Mouse (Mus musculus) skeletal muscle tissue, adult 2 months (tissue): ENCODE data around the gene Pla2g15.
A peak's percentile ranks its signal among the peaks of the same experiment; 100 is the strongest.
"Not testable (repeated sequence)": the region's sequence is repeated elsewhere in the genome, so short reads cannot be mapped to it uniquely, and the experiment has no call there.

Source experiments
- DNase-seq: peaks from one replicate; pipeline ENCODE4 v3.0.0-alpha.2; 2012; ENCODE audit warnings: low read depth, low spot score

The Pla2g15 gene

DNA sequence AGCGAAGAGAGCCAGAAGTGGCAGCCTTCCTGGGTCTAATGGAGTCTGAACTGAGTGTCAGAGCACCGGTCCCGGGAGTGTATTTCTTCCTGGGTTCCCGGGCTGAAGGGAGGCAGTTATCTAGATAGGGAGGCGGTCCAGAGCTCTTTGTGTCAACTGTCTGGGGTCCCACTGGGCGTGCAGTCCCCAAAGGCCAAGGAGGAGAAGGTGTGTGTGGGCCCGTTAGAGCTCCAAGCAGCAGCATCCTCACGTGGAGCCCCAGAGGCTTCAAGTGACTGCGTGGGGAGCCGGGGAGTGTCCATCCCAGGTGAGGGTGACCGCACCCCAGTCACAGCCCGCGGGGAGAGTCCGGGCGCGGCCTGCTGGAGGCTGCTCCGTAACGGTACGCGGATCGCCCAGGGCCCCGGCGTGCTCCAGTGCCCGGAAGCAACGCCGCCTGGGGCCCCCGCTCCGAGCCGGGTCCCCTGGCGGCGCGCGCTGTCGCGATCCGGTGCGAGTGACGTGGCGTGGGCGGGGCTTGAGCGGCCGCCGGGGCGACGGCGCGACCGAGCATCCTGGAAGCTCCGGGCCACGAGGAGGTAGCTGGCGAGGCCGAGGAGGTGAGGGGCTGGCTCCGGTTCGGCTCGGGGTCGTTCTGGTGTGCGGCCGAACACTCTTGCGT is 18.3 kb downstream of the Pla2g15 start, which contains the start of gene Slc7a6:
Slc7a6 (plus strand) TSS at position 502 of the 661 bp plus-strand sequence.
- no peak for DNase-seq

DNA sequence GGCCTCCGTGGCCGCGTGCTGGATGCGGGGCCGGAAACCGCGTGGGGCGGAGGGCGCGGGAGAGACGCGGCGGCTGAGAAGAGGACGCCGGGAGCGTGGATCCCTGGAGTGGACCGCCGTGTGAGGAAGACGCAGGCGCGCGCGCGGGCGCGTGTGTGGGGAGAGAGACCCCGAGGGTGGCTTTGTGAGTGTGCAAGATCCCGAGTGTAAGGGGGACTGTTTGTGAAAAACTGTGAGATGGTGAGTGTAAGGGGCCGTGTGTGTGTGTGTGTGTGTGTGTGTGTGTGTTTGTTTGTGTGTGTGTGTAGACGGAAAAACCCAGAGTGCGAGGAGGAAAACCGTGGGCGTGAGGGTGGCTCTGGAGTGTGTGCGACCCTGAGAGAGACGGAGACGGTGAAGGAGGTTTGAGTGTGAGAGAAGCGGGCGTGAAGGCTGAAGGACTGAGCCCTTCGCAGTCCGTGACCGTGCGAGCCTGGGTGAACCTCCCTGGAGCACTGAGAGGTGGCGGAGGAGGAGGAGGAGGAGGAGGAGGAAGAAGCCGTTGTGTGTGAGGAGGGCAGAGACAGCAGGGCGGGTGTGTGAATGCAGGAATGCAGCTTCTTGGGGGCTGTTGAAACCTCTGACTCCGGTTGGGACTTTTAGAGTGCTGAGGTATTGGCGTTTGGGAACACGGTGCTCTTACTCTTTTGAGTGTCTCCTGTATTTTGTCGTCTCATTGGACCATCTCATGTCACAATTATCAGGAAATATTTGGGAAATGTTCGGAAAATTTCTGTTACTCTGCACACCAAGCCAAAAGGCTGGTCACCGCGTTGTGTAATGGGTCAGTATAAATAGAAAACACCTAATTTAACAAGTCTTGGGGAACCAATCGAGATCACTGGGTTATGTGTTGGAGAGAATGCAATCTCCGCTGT is 19.1 kb downstream of the Pla2g15 start:
- no peak for DNase-seq

DNA sequence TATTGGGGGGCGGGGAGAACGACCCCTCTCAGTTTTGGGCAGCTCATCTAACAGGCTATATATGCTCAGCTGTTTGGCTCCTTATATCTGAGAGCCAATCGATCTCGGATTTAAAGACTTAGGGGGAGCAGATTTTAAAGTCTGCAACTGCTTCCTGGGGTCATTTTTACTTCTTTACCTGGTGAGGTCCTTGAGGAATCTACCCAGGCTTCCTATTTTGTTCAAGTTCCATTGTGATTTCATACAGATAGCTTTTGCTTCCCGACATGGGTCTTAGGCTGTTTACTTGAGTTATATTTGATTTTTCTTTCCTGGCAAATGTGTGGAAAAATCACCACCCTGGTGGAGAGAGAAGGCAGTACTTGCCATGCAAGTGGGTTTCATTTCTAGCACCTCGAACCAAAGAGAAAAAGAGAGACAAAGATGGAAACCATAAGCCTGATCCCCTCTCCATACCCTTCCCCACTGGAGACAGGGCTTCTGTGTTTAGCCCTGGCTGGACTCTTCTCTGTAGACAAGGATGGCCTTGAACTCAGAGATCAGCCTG is 19.8 kb downstream of the Pla2g15 start:
- no peak for DNase-seq

DNA sequence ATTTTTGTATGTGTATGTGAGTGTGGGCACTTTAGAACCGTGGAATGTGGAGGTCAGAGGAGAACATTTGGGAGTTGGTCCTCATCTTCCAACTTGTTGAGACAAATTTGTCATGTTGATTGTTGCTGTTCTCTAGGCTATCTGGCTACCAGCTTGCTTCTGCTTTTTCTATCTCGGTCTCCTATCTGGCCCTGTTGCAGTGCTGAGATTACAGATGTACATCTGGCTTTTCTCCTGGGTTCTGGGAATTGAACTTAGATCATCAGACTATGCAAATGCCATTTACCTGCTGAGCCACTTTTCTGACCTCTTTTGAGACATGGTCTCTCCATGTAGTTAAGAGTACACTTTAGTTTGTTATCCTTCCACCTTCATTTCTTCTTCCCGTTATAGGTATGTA is 23.4 kb downstream of the Pla2g15 start:
- no peak for DNase-seq

DNA sequence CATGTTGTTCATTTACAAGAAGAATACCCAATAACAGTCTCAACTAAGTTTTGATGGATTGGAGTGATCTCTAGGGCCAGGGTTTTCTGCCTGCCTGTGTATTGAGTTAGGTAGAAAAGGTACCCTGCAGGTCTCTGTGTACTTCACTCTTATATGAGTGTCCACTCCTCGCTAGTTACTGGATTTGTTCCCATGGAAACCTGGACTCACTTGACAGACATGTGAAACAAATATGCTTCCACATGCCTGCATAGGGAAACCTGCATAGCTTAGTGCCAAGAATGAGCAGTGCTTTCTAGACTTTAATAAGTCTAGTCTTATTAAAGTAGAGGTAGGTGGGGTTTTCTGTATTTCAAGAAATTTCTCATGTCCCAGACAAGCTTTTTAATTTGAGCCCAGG is 26.7 kb downstream of the Pla2g15 start:
- no peak for DNase-seq

DNA sequence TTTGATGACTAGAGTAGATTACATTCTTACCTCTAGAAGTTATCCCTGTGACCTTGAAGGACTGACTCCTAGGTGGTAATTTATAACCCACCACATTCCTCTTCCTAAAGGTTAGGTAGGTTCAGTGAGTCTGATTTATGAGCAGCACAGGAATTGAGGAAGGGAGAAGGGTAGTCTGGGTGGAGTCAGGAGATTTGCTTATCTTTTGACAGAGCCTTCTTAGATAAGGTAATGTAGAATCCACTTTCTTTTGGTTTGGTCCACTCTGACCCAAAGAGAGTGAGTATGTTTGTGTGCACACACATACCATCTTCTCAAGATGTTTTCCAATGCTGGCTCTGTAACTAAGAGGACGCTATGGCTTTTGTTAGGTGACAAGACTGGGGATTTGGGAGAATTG is 27.4 kb downstream of the Pla2g15 start:
- DNase-seq: no peak

DNA sequence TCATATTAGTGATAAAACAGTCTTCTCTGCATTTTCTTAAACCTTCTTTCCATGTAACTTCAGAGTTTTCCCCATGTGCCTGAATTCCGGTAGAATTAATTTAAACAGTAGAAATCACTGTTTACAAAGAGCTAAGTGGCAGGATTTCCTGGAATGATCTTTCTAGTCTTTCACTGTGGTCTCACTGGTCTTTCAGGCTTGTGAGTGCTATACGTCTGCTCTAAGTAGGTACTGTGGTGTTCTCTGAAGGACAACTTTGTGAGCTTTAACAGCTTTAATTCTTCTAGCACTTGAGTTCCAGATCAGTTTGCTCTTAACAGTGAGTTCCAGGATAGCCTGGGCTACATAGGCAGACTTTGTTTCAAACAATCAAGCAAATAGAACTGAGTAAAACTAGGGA is 28.2 kb downstream of the Pla2g15 start:
- no peak for DNase-seq

DNA sequence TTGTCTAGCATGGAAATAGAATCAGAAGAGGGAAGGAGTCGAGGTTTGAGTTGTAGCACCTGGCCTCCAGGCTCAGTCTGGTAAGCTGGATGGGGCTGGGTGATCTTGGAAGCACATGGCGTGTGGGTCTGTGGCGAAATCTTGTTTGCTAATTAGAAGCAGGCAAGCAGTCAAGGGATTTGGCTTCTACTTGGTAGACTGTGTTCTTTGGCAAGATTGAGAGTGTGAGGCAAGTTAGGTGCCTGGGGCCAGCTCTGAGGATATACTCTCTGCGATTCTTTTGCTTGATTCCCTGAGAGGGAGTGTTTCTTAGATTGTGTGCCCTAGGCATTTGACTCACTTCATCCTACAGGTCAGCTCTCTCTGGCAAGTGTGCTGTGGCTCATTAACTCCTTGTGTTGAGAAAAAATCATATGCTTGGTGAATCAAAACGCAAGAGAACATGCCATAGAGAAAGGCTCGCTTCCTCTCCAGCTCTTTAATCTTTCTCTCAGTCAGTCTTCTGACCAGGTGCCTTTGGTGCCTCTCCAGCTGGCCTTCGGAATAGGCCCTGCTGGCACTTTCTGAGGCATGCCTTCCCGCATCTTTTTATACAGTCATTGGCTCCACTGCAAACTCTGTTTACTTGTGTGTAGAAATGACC is 35.5 kb downstream of the Pla2g15 start:
- peak; percentile 84 for DNase-seq

DNA sequence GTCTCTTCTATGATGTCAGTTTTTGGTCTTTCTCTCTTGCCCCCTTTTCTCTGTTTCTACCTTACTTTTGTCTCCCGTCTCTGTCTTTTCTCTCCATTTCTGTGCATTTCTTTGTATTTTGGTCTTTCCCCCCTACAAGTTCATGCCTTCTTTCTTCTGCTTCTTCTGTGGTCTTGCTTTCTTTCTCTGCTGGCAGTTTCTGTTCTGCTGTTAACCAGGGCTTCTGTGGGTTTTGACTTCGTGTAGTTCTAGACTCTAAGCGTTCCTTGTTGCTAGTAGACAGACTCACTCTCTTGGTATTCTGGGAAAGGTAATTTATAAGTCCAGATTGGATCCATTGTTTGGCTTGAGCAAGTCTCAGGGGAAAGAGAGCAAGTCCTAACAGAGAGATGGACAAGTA is 36.2 kb downstream of the Pla2g15 start:
- DNase-seq: no peak

DNA sequence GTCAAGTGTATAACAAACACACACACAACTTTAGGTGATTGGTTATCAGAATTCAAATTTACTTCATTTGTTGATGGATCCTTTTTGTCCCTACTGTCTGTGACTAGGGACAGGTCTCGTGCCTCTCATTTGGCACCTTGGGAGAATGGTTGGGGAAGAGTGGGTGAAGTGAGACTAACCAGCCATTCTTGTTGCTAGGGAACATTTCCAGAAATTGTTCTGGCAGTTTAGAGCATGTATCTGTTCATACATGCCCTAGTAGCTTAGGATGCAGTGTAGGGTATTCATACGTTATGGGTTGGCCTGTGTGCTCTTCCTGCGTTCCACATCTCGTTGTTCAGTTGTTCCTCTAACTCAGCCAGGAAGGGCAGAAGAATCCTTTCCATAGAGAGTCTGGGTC is 39.0 kb downstream of the Pla2g15 start:
- DNase-seq: no peak

DNA sequence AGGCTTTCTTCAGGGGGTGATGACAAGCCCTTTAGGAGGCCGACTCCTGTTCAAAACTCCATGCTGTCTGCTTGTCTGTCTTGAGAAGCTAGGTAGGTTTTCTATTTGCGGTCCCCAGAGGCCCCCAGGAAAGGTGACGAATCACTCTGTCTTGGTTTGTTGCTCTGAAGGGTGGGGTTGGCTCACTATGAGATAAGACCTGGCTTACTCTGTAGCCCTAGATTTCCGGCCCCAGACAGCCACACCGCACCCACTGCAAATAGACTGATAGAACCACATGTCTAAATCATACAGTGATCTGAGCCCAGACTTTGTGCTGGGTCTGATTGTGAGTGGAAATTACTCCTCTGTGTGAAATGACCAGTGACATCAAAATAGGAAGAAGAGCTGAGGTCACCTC is 41.4 kb downstream of the Pla2g15 start:
- DNase-seq: no peak

DNA sequence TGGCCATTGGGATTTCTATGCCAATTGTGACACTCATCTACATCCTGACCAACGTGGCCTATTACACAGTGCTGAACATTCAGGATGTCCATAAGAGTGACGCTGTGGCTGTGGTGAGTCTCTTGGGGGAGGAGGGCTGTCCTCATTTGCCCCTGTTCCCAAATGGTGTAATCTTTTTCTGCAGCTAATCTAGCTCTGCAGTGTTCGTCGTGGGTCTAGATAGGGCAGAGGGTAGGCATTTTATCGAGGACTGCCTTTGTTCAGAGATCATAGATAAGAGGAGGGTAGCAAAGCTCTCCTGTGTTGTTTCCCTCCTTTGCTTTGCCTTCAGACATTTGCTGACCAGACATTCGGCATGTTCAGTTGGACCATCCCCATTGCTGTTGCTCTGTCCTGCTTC is 43.0 kb downstream of the Pla2g15 start:
- no peak for DNase-seq

DNA sequence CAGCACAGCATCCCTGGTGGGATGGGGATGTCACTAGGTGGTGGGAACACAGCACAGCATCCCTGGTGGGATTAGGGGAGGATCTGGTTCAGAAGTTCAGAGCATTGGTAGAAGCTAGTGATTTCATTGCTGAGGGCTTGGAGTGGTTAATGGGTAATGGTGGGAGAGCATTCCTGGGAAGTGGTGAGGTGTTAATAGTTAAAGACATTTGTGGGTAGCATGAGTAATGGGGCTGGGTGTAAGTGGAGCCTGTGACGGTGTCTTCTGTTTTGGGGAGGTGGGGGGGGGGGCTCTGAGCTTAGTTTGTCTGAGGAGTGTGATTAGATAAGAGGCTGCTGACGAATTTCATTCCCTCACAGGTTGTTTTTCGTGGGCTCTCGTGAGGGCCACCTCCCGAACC is 43.9 kb downstream of the Pla2g15 start:
- DNase-seq: no peak

DNA sequence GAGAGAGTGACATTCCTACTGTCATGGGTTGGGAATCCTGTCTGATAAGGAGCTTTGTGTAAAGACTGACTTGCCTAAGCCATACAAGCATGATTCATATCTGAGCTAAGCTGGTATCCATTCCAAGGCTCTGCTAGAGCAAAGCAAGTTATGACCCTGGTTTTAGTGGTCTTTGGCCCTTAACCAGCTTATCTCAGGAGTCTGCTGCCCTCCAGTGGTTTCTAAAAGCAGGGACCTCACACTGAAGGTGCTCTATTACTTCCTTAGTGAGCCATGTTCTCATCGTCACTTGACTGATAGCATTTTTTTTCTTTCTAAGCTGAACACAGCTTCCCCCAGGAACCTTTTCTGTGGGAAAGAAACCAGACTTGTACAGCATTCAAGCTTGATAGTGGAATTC is 48.5 kb downstream of the Pla2g15 start:
- DNase-seq: peak; percentile 49

DNA sequence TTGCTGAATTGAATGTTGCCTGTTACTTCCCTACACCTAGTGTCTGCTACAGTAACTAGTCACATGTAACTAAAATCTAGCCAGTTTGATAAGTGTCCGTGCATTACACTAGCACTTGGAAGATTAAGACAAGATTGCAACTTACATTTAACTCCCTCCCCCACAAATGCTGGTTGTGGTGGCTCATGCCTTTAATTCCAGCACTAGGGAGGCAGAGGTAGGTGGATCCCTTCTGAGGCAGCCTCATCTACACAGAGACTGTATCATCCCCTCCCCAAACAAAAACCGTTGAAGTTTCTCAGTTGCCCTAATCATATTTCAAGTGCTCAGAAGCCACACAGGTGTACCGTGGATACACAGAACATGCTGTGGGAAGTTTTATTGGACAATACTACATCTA is 49.4 kb downstream of the Pla2g15 start:
- not testable (repeated sequence) for DNase-seq

DNA sequence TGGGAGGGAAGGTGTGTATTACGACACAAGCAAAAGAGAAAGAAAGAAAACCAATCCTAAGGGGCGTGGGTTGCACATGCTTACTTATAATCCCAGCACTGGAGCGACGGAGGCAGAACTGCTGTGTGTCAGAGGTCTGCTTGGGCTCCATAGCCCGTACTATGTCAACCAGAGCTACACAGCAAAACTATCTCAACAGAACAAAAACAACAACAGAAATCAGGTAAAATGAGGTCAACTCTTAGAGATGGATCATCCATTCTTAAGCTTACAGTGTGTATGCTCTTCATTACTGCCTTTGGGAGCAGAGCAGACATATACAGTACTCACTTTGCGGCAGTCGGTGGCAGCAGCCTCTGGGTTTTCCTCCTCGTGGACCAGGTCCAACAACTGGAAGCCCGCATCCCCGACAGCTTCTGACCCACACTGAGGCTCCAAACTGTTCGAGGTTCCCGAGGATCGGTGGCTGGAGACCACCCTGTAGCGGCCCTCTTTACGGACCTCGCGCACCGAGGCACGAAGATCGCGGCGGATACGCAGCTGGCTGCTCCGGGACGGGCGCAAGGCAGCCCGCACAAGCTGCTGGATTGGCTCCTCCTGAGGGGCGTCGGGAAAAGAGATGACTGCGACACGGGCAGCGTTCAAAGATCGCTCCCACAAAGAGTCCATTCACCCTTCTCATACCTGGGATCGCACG is 60.0 kb downstream of the Pla2g15 start:
- no peak for DNase-seq

DNA sequence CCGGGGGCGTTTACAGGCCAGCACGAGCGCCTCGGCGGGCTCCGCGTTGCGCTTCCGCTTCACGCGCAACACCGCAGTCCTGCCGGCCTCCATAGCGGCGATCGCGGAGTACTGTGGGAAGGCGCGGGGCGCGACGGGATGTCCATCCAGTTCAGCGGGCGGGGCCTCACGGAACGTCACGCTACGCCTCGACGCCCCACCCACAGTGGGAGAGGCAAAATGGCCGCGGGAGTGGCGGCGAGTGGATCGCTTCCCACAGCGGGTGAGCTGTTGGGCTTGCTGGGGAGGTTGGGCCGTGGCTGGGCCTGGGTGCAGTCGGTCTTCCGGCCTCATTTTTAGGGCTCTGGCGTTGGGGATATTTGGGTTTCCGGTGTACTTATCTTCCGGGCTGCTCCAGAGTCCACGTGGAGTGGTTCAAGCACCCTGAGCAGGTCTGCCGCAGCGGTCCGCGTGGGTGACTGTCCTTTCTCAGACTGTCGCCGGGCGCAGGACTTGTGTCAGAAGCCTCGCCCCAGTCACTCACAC is 60.7 kb downstream of the Pla2g15 start, which contains the start of the genes Slc7a6os and Prmt7:
Slc7a6os (minus strand) TSS at position 115 of the 525 bp plus-strand sequence.
Prmt7 (plus strand) TSS at position 116 of the 525 bp plus-strand sequence.
- peak; percentile 85 for DNase-seq

DNA sequence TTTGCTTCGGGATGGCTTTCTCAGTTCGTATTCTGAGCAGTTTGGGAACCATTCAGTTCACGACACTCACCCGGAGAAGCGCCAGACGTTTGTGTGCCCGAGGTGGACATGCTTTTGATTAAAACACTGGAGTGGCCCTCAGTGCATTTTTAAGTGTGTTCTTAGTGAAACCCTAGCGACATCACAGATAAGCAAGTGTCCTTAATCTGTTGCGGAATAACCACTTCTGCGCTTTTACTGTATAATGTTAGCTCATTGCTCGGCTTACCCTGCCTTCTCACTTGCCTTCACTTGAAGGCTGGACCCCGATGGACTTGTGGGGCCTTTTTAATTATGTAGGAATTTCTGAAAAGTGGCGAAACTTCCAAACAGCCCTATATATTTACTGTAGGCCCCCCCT is 61.2 kb downstream of the Pla2g15 start:
- no peak for DNase-seq

DNA sequence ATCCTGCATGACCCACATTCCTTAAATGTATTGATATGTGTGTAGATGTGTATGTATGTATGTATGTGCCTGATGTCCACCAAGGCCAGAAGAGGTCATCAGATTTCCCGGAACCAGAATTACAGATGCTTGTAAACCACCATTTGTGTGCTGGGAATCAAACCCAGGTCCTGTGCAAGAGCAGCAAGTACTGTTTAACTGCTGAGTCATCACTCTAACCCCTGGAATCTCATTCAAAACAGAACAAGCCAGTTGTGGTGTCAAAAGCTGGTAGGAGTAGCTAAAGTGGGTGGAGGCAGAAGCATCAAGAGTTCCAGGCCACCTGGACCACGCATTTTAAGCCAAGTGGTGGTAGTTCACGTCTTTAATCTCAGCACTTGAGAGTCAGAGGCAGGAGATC is 63.8 kb downstream of the Pla2g15 start:
- DNase-seq: no peak
